ENCODE assay signal across 24 mouse cellular contexts in the genomic region with DNA sequence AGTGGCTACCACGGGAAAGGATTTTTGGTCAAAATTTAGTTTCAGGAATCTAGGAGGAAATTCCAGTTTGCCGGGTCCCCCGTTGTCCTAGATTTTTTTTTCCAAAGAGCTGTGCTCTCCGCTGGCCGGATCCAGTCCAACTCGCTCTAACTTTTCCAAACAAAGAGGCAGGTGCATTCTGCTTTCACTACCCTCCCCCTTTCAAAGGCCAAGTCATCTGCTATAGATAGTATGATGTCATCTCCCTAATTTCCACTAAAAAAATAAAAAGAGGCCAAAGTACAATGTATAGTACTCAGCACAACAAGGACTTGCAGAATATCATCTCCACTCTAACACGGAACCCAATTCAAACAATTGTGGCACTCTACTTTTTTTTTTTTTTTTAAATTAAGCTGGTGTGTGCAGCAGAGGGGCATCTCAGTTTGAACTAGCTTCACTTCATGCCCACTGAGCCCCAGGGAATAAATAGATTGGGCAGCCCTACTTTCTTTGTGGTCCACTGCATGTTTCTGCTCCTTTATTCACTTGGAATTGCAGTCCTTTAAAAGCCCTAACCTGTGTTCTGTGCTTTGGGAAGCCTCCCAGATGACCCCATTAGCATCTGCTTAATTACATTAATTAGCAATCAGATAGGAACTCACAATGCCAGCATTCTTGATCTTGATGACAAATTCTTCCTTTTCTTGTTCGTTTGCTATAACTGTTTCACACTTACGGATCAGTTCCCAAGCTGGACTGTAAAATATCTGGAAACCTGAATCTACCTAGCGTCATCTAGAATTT.
DNase-seq lines count a peak whose midpoint lies in the region; ATAC-seq and TF ChIP-seq lines count a peak whose summit lies in the region.
"Had no signal": no experiment of that assay in that cellular context is flagged by ENCODE, and none has a peak within 500 bp of the region (broad histone marks: within the 10 kb centered on the region; RNA-seq: fewer than 3 reads in every experiment).

No protein-coding gene starts in this region.

- H3K27ac ChIP-seq in heart, embryonic 13.5 days (replicated peaks): peak overlapping the region; percentile 97; the same call in 1 of the 2 replicates
- peak overlapping the region; percentile 47; the same call in 1 of the 2 replicates for H3K27ac ChIP-seq in liver, embryonic 13.5 days
- no peak overlapping the region for H3K27ac ChIP-seq in liver, embryonic 11.5 days (ENCODE audit: low read depth, low read length)
- H3K27ac ChIP-seq in liver, postnatal 0 days (ENCODE audit: low read depth): peak overlapping the region; percentile 84
- H3K27ac ChIP-seq in lung, postnatal 0 days (ENCODE audit: low read length): no peak overlapping the region
- H3K27ac ChIP-seq: hindbrain, embryonic 14.5 days; kidney, embryonic 15.5 days; limb, embryonic 12.5 days; liver, embryonic 15.5 days; midbrain, embryonic 15.5 days had no signal

- no peaks in the 10 kb centered on the region for H3K27me3 ChIP-seq in heart, embryonic 13.5 days (replicated peaks)
- H3K27me3 ChIP-seq in liver, embryonic 13.5 days: no peaks in the 10 kb centered on the region
- H3K27me3 ChIP-seq in liver, embryonic 11.5 days (replicated peaks; ENCODE audit: control insufficient read depth, insufficient read depth, low read length): no peaks in the 10 kb centered on the region
- no peaks in the 10 kb centered on the region for H3K27me3 ChIP-seq in liver, postnatal 0 days (ENCODE audit: insufficient read depth, low read length)
- no peaks in the 10 kb centered on the region for H3K27me3 ChIP-seq in lung, postnatal 0 days (replicated peaks; ENCODE audit: insufficient read depth, low read length)
- H3K27me3 ChIP-seq: kidney, embryonic 15.5 days; limb, embryonic 12.5 days; midbrain, embryonic 15.5 days had no signal

- intact Hi-C loops in heart, postnatal 36 days (cut with DNase I): no loop called here

- no peak overlapping the region for H3K4me2 ChIP-seq in heart, embryonic 13.5 days
- H3K4me2 ChIP-seq in liver, embryonic 13.5 days: no peak overlapping the region
- H3K4me2 ChIP-seq in liver, embryonic 11.5 days: no peak overlapping the region
- H3K4me2 ChIP-seq in liver, postnatal 0 days (ENCODE audit: low read depth, low read length): no peak overlapping the region
- H3K4me2 ChIP-seq in lung, postnatal 0 days (replicated peaks; ENCODE audit: low read depth, low read length): no peak overlapping the region
- H3K4me2 ChIP-seq: hindbrain, embryonic 14.5 days; kidney, embryonic 15.5 days; limb, embryonic 12.5 days; liver, embryonic 15.5 days; midbrain, embryonic 15.5 days had no signal

- H3K4me3 ChIP-seq in heart, embryonic 13.5 days: no peak overlapping the region
- H3K4me3 ChIP-seq in liver, embryonic 13.5 days (replicated peaks): no peak overlapping the region
- H3K4me3 ChIP-seq in liver, embryonic 11.5 days (ENCODE audit: low read depth, low read length): no peak overlapping the region
- no peak overlapping the region for H3K4me3 ChIP-seq in liver, postnatal 0 days (ENCODE audit: low read depth, low read length)
- no peak overlapping the region for H3K4me3 ChIP-seq in lung, postnatal 0 days (ENCODE audit: low read depth, low read length)
- H3K4me3 ChIP-seq: erythroblast, embryonic 14.5 days; kidney, embryonic 15.5 days; limb, embryonic 12.5 days; liver, embryonic 15.5 days; midbrain, embryonic 15.5 days had no signal

- H3K9me3 ChIP-seq in heart, embryonic 13.5 days: no peaks in the 10 kb centered on the region
- no peaks in the 10 kb centered on the region for H3K9me3 ChIP-seq in liver, embryonic 13.5 days (replicated peaks)
- H3K9me3 ChIP-seq in liver, embryonic 11.5 days (ENCODE audit: control insufficient read depth, low read length): no peaks in the 10 kb centered on the region
- no peaks in the 10 kb centered on the region for H3K9me3 ChIP-seq in liver, postnatal 0 days (ENCODE audit: low read length)
- H3K9me3 ChIP-seq in lung, postnatal 0 days (ENCODE audit: low read length): no peaks in the 10 kb centered on the region
- H3K9me3 ChIP-seq: kidney, embryonic 15.5 days; limb, embryonic 12.5 days; liver, embryonic 15.5 days; midbrain, embryonic 15.5 days had no signal

- no peak overlapping the region for H3K9ac ChIP-seq in heart, embryonic 13.5 days
- no peak overlapping the region for H3K9ac ChIP-seq in liver, embryonic 13.5 days
- no peak overlapping the region for H3K9ac ChIP-seq in liver, embryonic 11.5 days (ENCODE audit: low read depth, low read length)
- no peak overlapping the region for H3K9ac ChIP-seq in liver, postnatal 0 days (replicated peaks)
- no peak overlapping the region for H3K9ac ChIP-seq in lung, postnatal 0 days (replicated peaks; ENCODE audit: low read depth)
- H3K9ac ChIP-seq: hindbrain, embryonic 14.5 days; kidney, embryonic 15.5 days; limb, embryonic 12.5 days; liver, embryonic 15.5 days; midbrain, embryonic 15.5 days had no signal

- 87% methylated on average over 10 of the region's 10 CpGs for WGBS in heart, embryonic 13.5 days
- 67% methylated on average over 10 of the region's 10 CpGs for WGBS in liver, embryonic 13.5 days (ENCODE audit: insufficient replicate concordance)
- 81% methylated on average over 10 of the region's 10 CpGs for WGBS in liver, embryonic 11.5 days
- WGBS in liver, postnatal 0 days (ENCODE audit: insufficient replicate concordance): 67% methylated on average over 10 of the region's 10 CpGs
- 69% methylated on average over 10 of the region's 10 CpGs for WGBS in lung, postnatal 0 days

- no peak for ATAC-seq in heart, embryonic 13.5 days (ENCODE audit: extremely low read depth, insufficient number of reproducible peaks, low FRiP score, low TSS enrichment)
- no peak for ATAC-seq in liver, embryonic 13.5 days (ENCODE audit: low read depth)
- ATAC-seq in liver, embryonic 11.5 days (replicated peaks; ENCODE audit: low FRiP score): no peak
- ATAC-seq in liver, postnatal 0 days: peak; percentile 70
- ATAC-seq in monocyte, adult 5-6 weeks (replicated peaks; ENCODE audit: insufficient number of reproducible peaks, low FRiP score, low TSS enrichment, poor library complexity, severe bottlenecking): no peak
- ATAC-seq in lung, postnatal 0 days: no peak
- ATAC-seq: CD4-positive, CD25-positive, alpha-beta regulatory T cell, adult 4 months; midbrain, embryonic 15.5 days had no signal

- no peak for TF ChIP-seq EP300 in liver, postnatal 0 days (IDR thresholded peaks at IDR 0.05; ENCODE audit: low read depth)
- TF ChIP-seq EP300 in lung, postnatal 0 days (IDR thresholded peaks at IDR 0.05): no peak

- TF ChIP-seq CTCF in liver, postnatal 0 days (IDR thresholded peaks at IDR 0.05; ENCODE audit: low read depth): no peak
- TF ChIP-seq CTCF in lung, postnatal 0 days (IDR thresholded peaks at IDR 0.05): no peak

- peaks cover 92% of the 10 kb centered on the region for H3K4me1 ChIP-seq in heart, embryonic 13.5 days
- peaks cover 47% of the 10 kb centered on the region for H3K4me1 ChIP-seq in liver, embryonic 13.5 days (replicated peaks)
- peaks cover 31% of the 10 kb centered on the region for H3K4me1 ChIP-seq in liver, embryonic 11.5 days (replicated peaks; ENCODE audit: control insufficient read depth, insufficient read depth, low read length)
- H3K4me1 ChIP-seq in liver, postnatal 0 days (ENCODE audit: insufficient read depth): peaks cover 19% of the 10 kb centered on the region
- H3K4me1 ChIP-seq in lung, postnatal 0 days (ENCODE audit: insufficient read depth, low read depth, low read length): peaks cover 7% of the 10 kb centered on the region; the same call in 1 of the 2 replicates

- no peaks in the 10 kb centered on the region for H3K36me3 ChIP-seq in heart, embryonic 13.5 days
- no peaks in the 10 kb centered on the region for H3K36me3 ChIP-seq in liver, embryonic 13.5 days
- H3K36me3 ChIP-seq in liver, embryonic 11.5 days (ENCODE audit: control insufficient read depth, insufficient read depth, low read length): no peaks in the 10 kb centered on the region
- H3K36me3 ChIP-seq in liver, postnatal 0 days (replicated peaks; ENCODE audit: insufficient read depth, low read length): no peaks in the 10 kb centered on the region
- no peaks in the 10 kb centered on the region for H3K36me3 ChIP-seq in lung, postnatal 0 days (ENCODE audit: insufficient read depth, low read length)
- H3K36me3 ChIP-seq: kidney, embryonic 15.5 days; limb, embryonic 12.5 days; liver, embryonic 15.5 days; midbrain, embryonic 15.5 days had no signal

- no peak for DNase-seq in heart, postnatal 36 days
- no peak for DNase-seq in liver, embryonic 13.5 days
- DNase-seq in liver, embryonic 11.5 days (ENCODE audit: low spot score): no peak
- no peak for DNase-seq in liver, postnatal 0 days
- no peak for DNase-seq in lung, postnatal 0 days (ENCODE audit: low spot score)
- DNase-seq: adrenal gland, postnatal 25 days; cerebellum, adult 18-20 months; cerebellum, postnatal 10 days; gastrocnemius, postnatal 25 days; heart, adult 11 months; kidney, adult 18-20 months; kidney, postnatal 25 days; lung, postnatal 4 days; right cerebral cortex, postnatal 4 days; thymus, postnatal 4 days had no signal

Comparison
In these comparisons a context has a peak if more than half of its experiments do, and no peak if none do; other contexts are left out.
1. H3K27ac ChIP-seq: peak in heart, embryonic 13.5 days (single experiment), liver, embryonic 13.5 days (single experiment) and liver, postnatal 0 days (single experiment); none in liver, embryonic 11.5 days (single experiment) and lung, postnatal 0 days (single experiment).